22 mouse cellular contexts compared by ENCODE assay signal in the genomic region with DNA sequence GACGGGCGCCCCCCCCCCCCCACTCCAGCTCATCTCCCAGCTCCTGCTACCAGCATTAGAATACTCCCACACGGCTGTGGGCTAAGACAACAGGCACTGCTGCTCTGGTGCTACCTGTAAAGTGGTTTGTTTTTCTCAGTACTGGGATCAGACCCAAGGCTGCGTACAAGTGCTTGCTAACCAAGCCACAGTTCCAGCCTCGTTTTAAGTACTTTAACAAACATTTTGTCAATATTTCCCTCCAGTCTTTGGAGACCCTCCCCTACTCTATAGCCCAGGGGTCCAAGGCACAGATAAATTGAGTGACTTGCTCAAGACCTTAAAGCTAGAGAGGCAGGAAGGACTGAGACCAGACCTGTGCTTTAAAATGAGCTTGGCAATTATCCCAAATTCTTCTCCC. TPM values are rescaled to one million over a fixed set of nuclear protein-coding genes. Genes with fewer than 3 reads are reported as not detected.
DNase-seq lines count a peak whose midpoint lies in the region; ATAC-seq and TF ChIP-seq lines count a peak whose summit lies in the region.
"Had no signal": no experiment of that assay in that cellular context is flagged by ENCODE, and none has a peak within 500 bp of the region (broad histone marks: within the 10 kb centered on the region; RNA-seq: fewer than 3 reads in every experiment).

No protein-coding gene starts in this region.

- no peaks in the 10 kb centered on the region for H3K9me3 ChIP-seq in kidney, postnatal 0 days (replicated peaks; ENCODE audit: low read length)
- H3K9me3 ChIP-seq: embryonic facial prominence, embryonic 13.5 days; limb, embryonic 13.5 days; midbrain, embryonic 12.5 days; neural tube, embryonic 12.5 days had no signal

- 53% methylated on average over 4 of the region's 5 CpGs for WGBS in kidney, postnatal 0 days
- 93% methylated on average over 4 of the region's 5 CpGs for WGBS in thymus, adult 2 months

- H3K4me2 ChIP-seq in kidney, postnatal 0 days (ENCODE audit: low read length): peak overlapping the region; percentile 62

- no peaks in the 10 kb centered on the region for H3K36me3 ChIP-seq in kidney, postnatal 0 days (ENCODE audit: insufficient read depth, low read length)
- no peaks in the 10 kb centered on the region for H3K36me3 ChIP-seq in thymus, adult 2 months (ENCODE audit: control insufficient read depth, insufficient read depth, low read length)
- H3K36me3 ChIP-seq: embryonic facial prominence, embryonic 13.5 days; limb, embryonic 13.5 days; midbrain, embryonic 12.5 days; neural tube, embryonic 12.5 days had no signal

- no peak for TF ChIP-seq CTCF in kidney, postnatal 0 days (IDR thresholded peaks at IDR 0.05; ENCODE audit: low read depth)
- TF ChIP-seq CTCF in thymus, adult 2 months (IDR thresholded peaks at IDR 0.05; ENCODE audit: borderline replicate concordance, control insufficient read depth, extremely low read depth, insufficient read depth, low read length, poor library complexity): no peak

- H3K27me3 ChIP-seq in kidney, postnatal 0 days (ENCODE audit: insufficient read depth, low read length): no peaks in the 10 kb centered on the region
- no peaks in the 10 kb centered on the region for H3K27me3 ChIP-seq in thymus, adult 2 months (ENCODE audit: control insufficient read depth, insufficient read depth, low read length)
- H3K27me3 ChIP-seq: Patski had no signal

- peaks cover 15% of the 10 kb centered on the region; the same call in 1 of the 2 replicates for H3K4me1 ChIP-seq in kidney, postnatal 0 days (replicated peaks; ENCODE audit: insufficient read depth, low read length)
- peaks cover 77% of the 10 kb centered on the region for H3K4me1 ChIP-seq in thymus, adult 2 months (replicated peaks; ENCODE audit: control insufficient read depth, insufficient read depth, low read length)

- H3K4me3 ChIP-seq in kidney, postnatal 0 days (replicated peaks; ENCODE audit: low read depth, low read length): no peak overlapping the region
- H3K4me3 ChIP-seq in thymus, adult 2 months (ENCODE audit: control insufficient read depth, insufficient read depth, low read length): no peak overlapping the region
- H3K4me3 ChIP-seq: neural tube, embryonic 12.5 days had no signal

- no peak for TF ChIP-seq POLR2A in thymus, adult 2 months (IDR thresholded peaks at IDR 0.05; ENCODE audit: control insufficient read depth, extremely low read depth, insufficient read depth, low read length, poor library complexity)

- no peak overlapping the region for H3K9ac ChIP-seq in kidney, postnatal 0 days (ENCODE audit: low read depth, low read length)
- H3K9ac ChIP-seq: liver, embryonic 14.5 days; midbrain, embryonic 12.5 days; neural tube, embryonic 12.5 days had no signal

- intact Hi-C loops in left cerebral cortex, postnatal 36 days (cut with DNase I): no loop called here

- no peak for ATAC-seq in kidney, postnatal 0 days (replicated peaks; ENCODE audit: low FRiP score, low read depth)
- ATAC-seq in megakaryocyte-erythroid progenitor cell, adult 5-6 weeks (replicated peaks; ENCODE audit: low FRiP score, low TSS enrichment, poor library complexity, severe bottlenecking): no peak
- ATAC-seq: forebrain, embryonic 16.5 days; hindbrain, embryonic 16.5 days; Patski had no signal

- no peak for DNase-seq in kidney, postnatal 0 days (ENCODE audit: low spot score)
- DNase-seq in kidney, postnatal 10 days: no peak
- DNase-seq in thymus, adult 2 months: no peak
- DNase-seq in thymus, postnatal 36 days: no peak
- peak; percentile 20 for DNase-seq in lung, postnatal 10 days
- no peak for DNase-seq in left cerebral cortex, postnatal 36 days (ENCODE audit: low spot score in 2 of 2)
- DNase-seq: adrenal gland, adult 8-10 months; B cell, adult 2 months; cerebellum, postnatal 10 days; kidney, adult 18-20 months; right cerebral cortex, postnatal 4 days; thymus, postnatal 4 days had no signal

- H3K27ac ChIP-seq in kidney, postnatal 0 days: no peak overlapping the region
- peak overlapping the region; percentile 96 for H3K27ac ChIP-seq in thymus, adult 2 months (ENCODE audit: control insufficient read depth, insufficient read depth, low read length)
- H3K27ac ChIP-seq: embryonic facial prominence, embryonic 13.5 days; left cerebral cortex, adult 2 months; limb, embryonic 13.5 days; liver, embryonic 14.5 days; midbrain, embryonic 12.5 days; neural tube, embryonic 12.5 days had no signal

RNA-seq across cellular contexts. Expression of a gene that starts 1.1 kb away (rescaled TPM):
- 18.6 and 20.6 TPM in 2 replicates for polyA plus RNA-seq in kidney, postnatal 0 days (2015; fragmentation: Nextera tagmentation; extraction: Ambion mirVana)
- polyA plus RNA-seq in thymus, adult 2 months (2012; rRNA removed): 76.7 and 80.4 TPM in 2 replicates
- 0.94 and 14.2 TPM in 2 replicates for total RNA-seq in megakaryocyte-erythroid progenitor cell, adult 5-6 weeks (2014; fragmentation: Nextera tagmentation)
- 0.38 and 5.5 TPM in 2 replicates for total RNA-seq in megakaryocyte-erythroid progenitor cell, adult 5-6 weeks (2017)
- 1 to 10 TPM; 1.2 to 1.4 TPM for total RNA-seq in left cerebral cortex, postnatal 36 days (2021)

RNA-seq across cellular contexts. Expression of a gene that starts 46.6 kb away (rescaled TPM):
- 6.8 and 8.7 TPM in 2 replicates for polyA plus RNA-seq in kidney, postnatal 0 days (2015; fragmentation: Nextera tagmentation; extraction: Ambion mirVana)
- polyA plus RNA-seq in thymus, adult 2 months (2012; rRNA removed): 18.8 and 24.1 TPM in 2 replicates
- 6.7 and 12.0 TPM in 2 replicates for total RNA-seq in megakaryocyte-erythroid progenitor cell, adult 5-6 weeks (2014; fragmentation: Nextera tagmentation)
- 2.6 and 3.2 TPM in 2 replicates for total RNA-seq in megakaryocyte-erythroid progenitor cell, adult 5-6 weeks (2017)
- total RNA-seq in left cerebral cortex, postnatal 36 days (2021): 1 to 10 TPM in 1 of 2 experiments, under 1 TPM in 1; 0.29 to 1.4 TPM
